Comparison of ENCODE assay signal across 17 mouse cellular contexts in genomic region chr9:42942148-42942547, GRCm38 (mm10). TPM values are rescaled to one million over a fixed set of nuclear protein-coding genes. Genes with fewer than 3 reads are reported as not detected.
DNase-seq lines count a peak whose midpoint lies in the region; ATAC-seq and TF ChIP-seq lines count a peak whose summit lies in the region.
"Had no signal": no experiment of that assay in that cellular context is flagged by ENCODE, and none has a peak within 500 bp of the region (broad histone marks: within the 10 kb centered on the region; RNA-seq: fewer than 3 reads in every experiment).

No protein-coding gene starts in this region.

- no peak for TF ChIP-seq CTCF in E14TG2a.4 (conservative IDR thresholded peaks at IDR 0.05; ENCODE audit: low read length)
- no peak for TF ChIP-seq CTCF in hindbrain, postnatal 0 days (IDR thresholded peaks at IDR 0.05; ENCODE audit: low read depth)

- ATAC-seq in limb, embryonic 13.5 days (ENCODE audit: low FRiP score, low read depth) = no peak
- no peak for ATAC-seq in hindbrain, postnatal 0 days

- no peak for DNase-seq in limb, embryonic 10.5 days (ENCODE audit: low spot score)
- DNase-seq in ES-CJ7 (ENCODE audit: low read depth, low spot score) = peak; percentile 66
- no peak for DNase-seq in hindbrain, postnatal 0 days (ENCODE audit: low spot score)
- DNase-seq in left cerebral cortex, adult 18-20 months (ENCODE audit: low spot score in 2 of 2) = no peak
- no peak for DNase-seq in adipocyte (ENCODE audit: low spot score)
- no peak for DNase-seq in embryonic facial prominence, embryonic 10.5 days (ENCODE audit: low spot score)
- DNase-seq: adrenal gland, postnatal 25 days; gastrocnemius, postnatal 10 days; heart, adult 2 months had no signal

- no peak overlapping the region for H3K27ac ChIP-seq in limb, embryonic 13.5 days
- no peak overlapping the region for H3K27ac ChIP-seq in limb, embryonic 10.5 days
- no peak overlapping the region for H3K27ac ChIP-seq in hindbrain, postnatal 0 days
- no peak overlapping the region for H3K27ac ChIP-seq in embryonic facial prominence, embryonic 10.5 days (replicated peaks)
- H3K27ac ChIP-seq: embryonic facial prominence, embryonic 13.5 days; heart, adult 2 months; heart, embryonic 15.5 days; limb, embryonic 15.5 days had no signal

- WGBS in limb, embryonic 13.5 days = 65% methylated on average over 4 of the region's 4 CpGs
- 68% methylated on average over 4 of the region's 4 CpGs for WGBS in limb, embryonic 10.5 days
- 54% methylated on average over 4 of the region's 4 CpGs for WGBS in hindbrain, postnatal 0 days
- 50% methylated on average over 4 of the region's 4 CpGs for WGBS in embryonic facial prominence, embryonic 10.5 days

- no peaks in the 10 kb centered on the region for H3K9me3 ChIP-seq in limb, embryonic 13.5 days
- H3K9me3 ChIP-seq in limb, embryonic 10.5 days (replicated peaks) = no peaks in the 10 kb centered on the region
- no peaks in the 10 kb centered on the region for H3K9me3 ChIP-seq in E14TG2a.4 (ENCODE audit: low read length)
- no peaks in the 10 kb centered on the region for H3K9me3 ChIP-seq in hindbrain, postnatal 0 days (ENCODE audit: low read length)
- H3K9me3 ChIP-seq in embryonic facial prominence, embryonic 10.5 days = no peaks in the 10 kb centered on the region
- H3K9me3 ChIP-seq: embryonic facial prominence, embryonic 13.5 days; heart, embryonic 15.5 days; limb, embryonic 15.5 days had no signal

- peaks cover 18% of the 10 kb centered on the region for H3K4me1 ChIP-seq in limb, embryonic 13.5 days
- peaks cover 29% of the 10 kb centered on the region for H3K4me1 ChIP-seq in limb, embryonic 10.5 days
- H3K4me1 ChIP-seq in E14TG2a.4 (replicated peaks; ENCODE audit: low read depth, low read length) = peaks cover 37% of the 10 kb centered on the region
- peaks cover 13% of the 10 kb centered on the region for H3K4me1 ChIP-seq in hindbrain, postnatal 0 days (ENCODE audit: insufficient read depth, low read length)
- peaks cover 34% of the 10 kb centered on the region for H3K4me1 ChIP-seq in embryonic facial prominence, embryonic 10.5 days

- H3K27me3 ChIP-seq in limb, embryonic 13.5 days = peaks cover 45% of the 10 kb centered on the region
- H3K27me3 ChIP-seq in limb, embryonic 10.5 days (ENCODE audit: low read depth, poor library complexity, severe bottlenecking) = peaks cover 59% of the 10 kb centered on the region
- H3K27me3 ChIP-seq in E14TG2a.4 (ENCODE audit: insufficient read depth, low read length) = peaks cover 62% of the 10 kb centered on the region
- H3K27me3 ChIP-seq in hindbrain, postnatal 0 days (ENCODE audit: insufficient read depth, low read length) = no peaks in the 10 kb centered on the region
- H3K27me3 ChIP-seq in embryonic facial prominence, embryonic 10.5 days (replicated peaks; ENCODE audit: low read depth, poor library complexity, severe bottlenecking) = peaks cover 80% of the 10 kb centered on the region

- no peak overlapping the region for H3K4me3 ChIP-seq in limb, embryonic 13.5 days
- H3K4me3 ChIP-seq in limb, embryonic 10.5 days = no peak overlapping the region
- H3K4me3 ChIP-seq in E14TG2a.4 (replicated peaks; ENCODE audit: low read length) = peak overlapping the region; percentile 88; the same call in 1 of the 2 replicates
- 0 out of 2 replicates have a peak overlapping the region, but pooled peaks have one; percentile 77 for H3K4me3 ChIP-seq in hindbrain, postnatal 0 days (ENCODE audit: low read length)
- no peak overlapping the region for H3K4me3 ChIP-seq in embryonic facial prominence, embryonic 10.5 days
- H3K4me3 ChIP-seq: heart, adult 2 months; limb, embryonic 15.5 days had no signal

- no peaks in the 10 kb centered on the region for H3K36me3 ChIP-seq in limb, embryonic 13.5 days
- no peaks in the 10 kb centered on the region for H3K36me3 ChIP-seq in limb, embryonic 10.5 days
- no peaks in the 10 kb centered on the region for H3K36me3 ChIP-seq in E14TG2a.4 (ENCODE audit: insufficient read depth, low read length)
- H3K36me3 ChIP-seq in hindbrain, postnatal 0 days (ENCODE audit: insufficient read depth, low read length) = no peaks in the 10 kb centered on the region
- no peaks in the 10 kb centered on the region for H3K36me3 ChIP-seq in embryonic facial prominence, embryonic 10.5 days (replicated peaks)
- H3K36me3 ChIP-seq: embryonic facial prominence, embryonic 13.5 days; heart, embryonic 15.5 days; limb, embryonic 15.5 days had no signal

- peak overlapping the region; percentile 96; the same call in 1 of the 2 replicates for H3K4me2 ChIP-seq in limb, embryonic 13.5 days (replicated peaks)
- peak overlapping the region; percentile 97 for H3K4me2 ChIP-seq in hindbrain, postnatal 0 days (ENCODE audit: low read depth, low read length)

- H3K9ac ChIP-seq in limb, embryonic 13.5 days = no peak overlapping the region
- H3K9ac ChIP-seq in hindbrain, postnatal 0 days (replicated peaks; ENCODE audit: low read length) = no peak overlapping the region; the same call in 1 of the 2 replicates
- H3K9ac ChIP-seq: embryonic facial prominence, embryonic 13.5 days; heart, embryonic 15.5 days; limb, embryonic 15.5 days had no signal

RNA-seq across cellular contexts. Expression of gene Grik4, which starts 2.1 kb away (rescaled TPM):
- 2.6 and 2.7 TPM in 2 replicates for polyA plus RNA-seq in limb, embryonic 13.5 days (2015; fragmentation: Nextera tagmentation; extraction: Ambion mirVana)
- polyA plus RNA-seq in limb, embryonic 10.5 days (2016; fragmentation: Nextera tagmentation; extraction: Ambion mirVana) = 1.6 and 2.2 TPM in 2 replicates
- total RNA-seq in hindbrain, postnatal 0 days (2014; rRNA removed) = 14.8 and 18.2 TPM in 2 replicates
- 8.9 and 9.4 TPM in 2 replicates for polyA plus RNA-seq in hindbrain, postnatal 0 days (2015; fragmentation: Nextera tagmentation; extraction: Ambion mirVana)
- 10 to 100 TPM; 17.2 to 18.2 TPM for total RNA-seq in left cerebral cortex, adult 18-20 months (2021)
- polyA plus RNA-seq in embryonic facial prominence, embryonic 10.5 days (2016; fragmentation: Nextera tagmentation; extraction: Ambion mirVana) = 0.96 and 1.1 TPM in 2 replicates
- total RNA-seq: common myeloid progenitor, adult 5-6 weeks; MEL; monocyte, adult 5-6 weeks had no signal

Comparison
In these comparisons a context has a peak if more than half of its experiments do, and no peak if none do; other contexts are left out.
1. H3K4me3 ChIP-seq: peak in E14TG2a.4 (single experiment) and hindbrain, postnatal 0 days (single experiment); none in limb, embryonic 13.5 days (single experiment), limb, embryonic 10.5 days (single experiment) and embryonic facial prominence, embryonic 10.5 days (single experiment).